ENCODE assay signal across 8 mouse cellular contexts in the genomic region with DNA sequence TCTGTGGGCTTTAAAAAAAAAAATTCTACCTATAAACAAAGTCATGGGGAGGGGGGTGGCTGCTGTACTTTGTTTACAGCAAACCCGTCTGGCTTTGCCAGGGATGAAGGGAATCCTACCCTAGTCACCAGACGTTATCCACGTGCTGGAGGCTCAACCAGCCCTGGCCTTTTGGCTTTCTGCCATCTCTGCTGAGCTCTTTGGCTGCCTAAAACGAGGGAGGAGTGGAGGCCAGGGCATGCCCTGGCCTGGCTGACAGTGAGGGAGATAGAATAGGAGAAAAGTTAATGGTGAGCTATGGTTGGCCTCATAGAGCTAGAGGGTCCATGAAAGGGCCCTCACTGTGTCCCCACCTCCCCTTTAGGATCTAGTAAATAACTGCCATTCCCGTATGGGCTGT.
DNase-seq lines count a peak whose midpoint lies in the region; ATAC-seq and TF ChIP-seq lines count a peak whose summit lies in the region.

No protein-coding gene starts in this region.

- no peaks in the 10 kb centered on the region for H3K27me3 ChIP-seq in heart, adult 2 months (ENCODE audit: control insufficient read depth, insufficient read depth, low read length)
- no peaks in the 10 kb centered on the region for H3K27me3 ChIP-seq in hindbrain, embryonic 11.5 days (ENCODE audit: control insufficient read depth, insufficient read depth, low read length)

- H3K9me3 ChIP-seq in hindbrain, embryonic 11.5 days (ENCODE audit: control insufficient read depth, low read length), result no peaks in the 10 kb centered on the region

- TF ChIP-seq POLR2A in heart, adult 2 months (IDR thresholded peaks at IDR 0.05; ENCODE audit: insufficient read depth, low read depth, low read length), result no peak

- WGBS in heart, adult 2 months, result 30% methylated on average over 5 of the region's 5 CpGs
- 65% methylated on average over 5 of the region's 5 CpGs for WGBS in hindbrain, embryonic 11.5 days

- no peaks in the 10 kb centered on the region; the same call in 1 of the 2 replicates for H3K4me1 ChIP-seq in heart, adult 2 months (ENCODE audit: control insufficient read depth, insufficient read depth, low read length)
- no peaks in the 10 kb centered on the region for H3K4me1 ChIP-seq in hindbrain, embryonic 11.5 days (replicated peaks; ENCODE audit: control insufficient read depth, insufficient read depth, low read length)

- no peak overlapping the region for H3K27ac ChIP-seq in heart, adult 2 months
- no peak overlapping the region for H3K27ac ChIP-seq in hindbrain, embryonic 11.5 days (ENCODE audit: low read depth, low read length)

- H3K4me2 ChIP-seq in hindbrain, embryonic 11.5 days (replicated peaks; ENCODE audit: low read depth, low read length), result no peak overlapping the region

- no peak overlapping the region for H3K4me3 ChIP-seq in heart, adult 2 months
- H3K4me3 ChIP-seq in hindbrain, embryonic 11.5 days (ENCODE audit: low read depth, low read length), result no peak overlapping the region

- TF ChIP-seq EP300 in heart, adult 2 months (IDR thresholded peaks at IDR 0.05; ENCODE audit: insufficient read depth, low read depth, low read length), result 0 out of 2 replicates have a peak, but pooled peaks have one; percentile 14

- DNase-seq in heart, adult 2 months, result peak in 1 of 2 experiments; percentile 55
- DNase-seq in heart, adult 8-10 months (ENCODE audit: low spot score), result no peak
- DNase-seq in adipocyte (ENCODE audit: low spot score), result peak; percentile 47
- DNase-seq in cerebellum, postnatal 36 days, result peak; percentile 68 to 72
- DNase-seq in lung, postnatal 10 days, result peak; percentile 56
- no peak for DNase-seq in hindbrain, embryonic 11.5 days (ENCODE audit: low spot score)
- DNase-seq in thymus, adult 18-20 months, result no peak
- no peak for DNase-seq in gastrocnemius, postnatal 36 days

- H3K9ac ChIP-seq in heart, adult 2 months (ENCODE audit: low read depth, low read length), result no peak overlapping the region
- no peak overlapping the region for H3K9ac ChIP-seq in hindbrain, embryonic 11.5 days (ENCODE audit: low read depth, low read length)

- no peaks in the 10 kb centered on the region for H3K79me2 ChIP-seq in heart, adult 2 months (replicated peaks; ENCODE audit: control insufficient read depth, insufficient read depth, low read length)

- no peak for TF ChIP-seq CTCF in heart, adult 2 months (IDR thresholded peaks at IDR 0.05)

- H3K36me3 ChIP-seq in heart, adult 2 months (ENCODE audit: control insufficient read depth, insufficient read depth, low read length), result no peaks in the 10 kb centered on the region
- H3K36me3 ChIP-seq in hindbrain, embryonic 11.5 days (ENCODE audit: control insufficient read depth, insufficient read depth, low read length), result no peaks in the 10 kb centered on the region

- intact Hi-C loops in heart, adult 2 months (cut with DNase I), result loop anchor here (5.0 kb wide), 1 partner anchor 39 kb away; no protein-coding TSS in a partner anchor
- intact Hi-C loops in gastrocnemius, postnatal 36 days (cut with DNase I), result no loop called here

- no peak for ATAC-seq in hindbrain, embryonic 11.5 days (ENCODE audit: low FRiP score)

Comparison
In these comparisons a context has a peak if more than half of its experiments do, and no peak if none do; other contexts are left out.
1. DNase-seq: peak in adipocyte (single experiment), cerebellum, postnatal 36 days (2 of 2) and lung, postnatal 10 days (single experiment); none in heart, adult 8-10 months (single experiment), hindbrain, embryonic 11.5 days (single experiment), thymus, adult 18-20 months (0 of 2) and gastrocnemius, postnatal 36 days (0 of 2).